Mouse (Mus musculus) spleen, postnatal 36 days (tissue): ENCODE measurements around the gene Tars.

Experiments used
- DNase-seq, 2 experiments: peaks; one replicate each; pipeline ENCODE4 v3.0.0; 2022; ENCODE audit warnings: low spot score in 2 of 2, mixed read lengths in 1 of 2

The Tars gene

GRCm38 (mm10) chr15:11361824-11362223 is 37.6 kb downstream of the Tars start:
- DNase-seq = no peak

- no peak for DNase-seq
Measured at GRCm38 (mm10) chr15:11360888-11361287, 38.6 kb downstream of the Tars start.

GRCm38 (mm10) chr15:11357501-11357900 is 42.0 kb downstream of the Tars start:
- no peak for DNase-seq

GRCm38 (mm10) chr15:11355865-11356264 is 43.6 kb downstream of the Tars start:
- DNase-seq = no peak

- no peak for DNase-seq
Measured at GRCm38 (mm10) chr15:11339467-11340180, 59.8 kb downstream of the Tars start.
